Mouse (Mus musculus) liver, embryonic 15.5 days (tissue): Measurements from ENCODE around the gene Olfr1220. TPM values are rescaled to one million over a fixed set of nuclear protein-coding genes. Genes with fewer than 3 reads are reported as not detected.

ENCODE experiments used
- ATAC-seq: fragments of 200-750 bp; cut with Nextera tagmentation; 2 replicates; pipeline ENCODE4 v1.8.0; 2017; ENCODE audit warnings: moderate number of reproducible peaks, mild to moderate bottlenecking, moderate library complexity; ENCODE audit not compliant: insufficient read depth
- H3K27ac ChIP-seq: fragments of 300-500 bp; sonication (generic); replicated peaks from 2 replicates; pipeline ENCODE4 v1.5.1; 2015; ENCODE audit warnings: mild to moderate bottlenecking, inconsistent platforms
- H3K27me3 ChIP-seq: fragments of 300-500 bp; sonication (generic); 2 replicates; pipeline ENCODE4 v1.6.1; 2015; ENCODE audit warnings: mild to moderate bottlenecking, inconsistent platforms
- H3K36me3 ChIP-seq: fragments of 300-500 bp; sonication (generic); replicated peaks from 2 replicates; pipeline ENCODE4 v1.6.1; 2015; ENCODE audit warnings: moderate library complexity, mild to moderate bottlenecking, inconsistent platforms
- H3K4me1 ChIP-seq: fragments of 300-500 bp; sonication (generic); replicated peaks from 2 replicates; pipeline ENCODE4 v1.6.1; 2015; ENCODE audit warnings: inconsistent platforms
- H3K4me2 ChIP-seq: fragments of 300-500 bp; sonication (generic); 2 replicates; pipeline ENCODE4 v1.6.1; 2015; ENCODE audit warnings: moderate library complexity, mild to moderate bottlenecking, inconsistent platforms
- H3K4me3 ChIP-seq: fragments of 300-500 bp; sonication (generic); replicated peaks from 2 replicates; pipeline ENCODE4 v1.5.1; 2015; ENCODE audit warnings: mild to moderate bottlenecking, inconsistent platforms
- H3K9ac ChIP-seq: fragments of 300-500 bp; sonication (generic); 2 replicates; pipeline ENCODE4 v1.6.1; 2015; ENCODE audit warnings: moderate library complexity, mild to moderate bottlenecking, inconsistent platforms
- H3K9me3 ChIP-seq: fragments of 300-500 bp; sonication (generic); replicated peaks from 2 replicates; pipeline ENCODE4 v1.6.1; 2016; ENCODE audit warnings: inconsistent platforms
- WGBS: fragments of 180-500 bp; shearing (Covaris S2); methylation state at CpG from one replicate; pipeline ENCODE4 v1.1.7; 2015; ENCODE audit warnings: mixed read lengths; ENCODE audit not compliant: insufficient replicate concordance; 5-methylcytosine and 5-hydroxymethylcytosine counted together
- polyA plus RNA-seq: library from polyadenylated mRNA; unstranded; fragments of >200 nt; fragmentation: Nextera tagmentation; extraction: Ambion mirVana; gene quantifications from 2 replicates; pipeline ENCODE4 v1.2.1, GENCODE M21; 2015

Olfr1220 gene
- polyA plus RNA-seq = not detected in 2 replicates

DNA sequence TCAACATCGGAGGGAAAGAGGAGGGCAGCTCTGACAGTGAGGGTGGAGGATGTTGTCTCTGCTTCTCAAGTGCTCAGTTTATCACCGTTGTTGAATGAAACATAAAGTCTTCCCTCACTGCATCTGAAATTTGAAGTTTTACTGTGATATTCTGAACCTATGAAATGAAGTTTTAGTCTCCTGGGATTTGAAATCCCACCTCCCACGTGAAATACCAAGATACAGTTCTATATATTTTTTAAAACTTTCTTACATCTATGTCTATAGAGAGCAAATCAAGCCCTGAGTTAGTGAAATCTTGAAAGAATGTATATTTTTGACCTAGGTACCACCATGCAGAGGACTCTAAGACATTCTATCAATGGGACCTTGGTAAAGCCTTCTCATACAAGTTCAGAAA lies at the start of gene Olfr1220:
TSS of gene Olfr1220 (minus strand) at position 101 of the 400 bp plus-strand sequence.
- ATAC-seq = no peak
- Histone ChIP-seq H3K4me3 (no peak within 1 kb of the TSS), H3K27me3 (no peaks in the 10 kb centered on the region), H3K9me3 (no peaks in the 10 kb centered on the region), H3K4me1 (no peaks in the 10 kb centered on the region), H3K36me3 (no peaks in the 10 kb centered on the region), H3K9ac (no peak within 1 kb of the TSS), H3K27ac (no peak within 1 kb of the TSS), H3K4me2 (no peak within 1 kb of the TSS)
- WGBS = 46% methylated on average over 3 of the region's 3 CpGs

DNA sequence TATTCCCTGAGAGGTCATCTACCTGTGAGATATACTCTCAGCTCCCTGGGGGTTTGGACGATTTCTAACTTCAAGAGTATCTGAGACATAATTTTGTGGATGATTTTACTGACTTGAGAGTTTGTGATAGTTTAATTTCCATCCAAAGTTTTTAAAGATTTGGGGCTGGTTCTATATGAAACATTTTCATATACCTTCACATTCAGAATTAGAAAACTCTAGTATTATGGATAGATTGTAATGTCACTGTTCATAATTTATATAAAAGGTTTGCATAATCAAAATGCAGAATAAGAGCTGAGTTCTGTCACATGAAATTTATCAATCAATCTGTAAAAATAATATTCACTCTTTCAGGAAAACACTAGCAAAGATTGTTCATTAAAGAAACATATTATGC lies 44.8 kb upstream of the Olfr1220 start, which contains the start of gene Olfr1223:
TSS of gene Olfr1223 (minus strand) at position 101 of the 400 bp plus-strand sequence.
- no peaks in the 10 kb centered on the region for H3K9me3 ChIP-seq
- no peak within 1 kb of the TSS for H3K4me2 ChIP-seq
- no peak within 1 kb of the TSS for H3K9ac ChIP-seq
- no peak within 1 kb of the TSS for H3K27ac ChIP-seq
- no peaks in the 10 kb centered on the region for H3K36me3 ChIP-seq
- no peak for ATAC-seq
- H3K27me3 ChIP-seq = no peaks in the 10 kb centered on the region
- no peaks in the 10 kb centered on the region for H3K4me1 ChIP-seq
- no peak within 1 kb of the TSS for H3K4me3 ChIP-seq
- 30% methylated on average over 1 of the region's 1 CpGs for WGBS

- Histone ChIP-seq H3K4me3 (no peak within 1 kb of the TSS), H3K9me3 (no peaks in the 10 kb centered on the region), H3K36me3 (no peaks in the 10 kb centered on the region), H3K4me2 (no peak within 1 kb of the TSS), H3K4me1 (no peaks in the 10 kb centered on the region), H3K27ac (no peak within 1 kb of the TSS), H3K27me3 (no peaks in the 10 kb centered on the region), H3K9ac (no peak within 1 kb of the TSS)
- ATAC-seq = no peak
- 50% methylated on average over 3 of the region's 3 CpGs for WGBS
Measured at GRCm38 (mm10) chr2:89132954-89133353, 26.3 kb upstream of the Olfr1220 start, which contains the start of gene Olfr1222. Gene Olfr1222 (minus strand): TSS chr2:89133054.

DNA sequence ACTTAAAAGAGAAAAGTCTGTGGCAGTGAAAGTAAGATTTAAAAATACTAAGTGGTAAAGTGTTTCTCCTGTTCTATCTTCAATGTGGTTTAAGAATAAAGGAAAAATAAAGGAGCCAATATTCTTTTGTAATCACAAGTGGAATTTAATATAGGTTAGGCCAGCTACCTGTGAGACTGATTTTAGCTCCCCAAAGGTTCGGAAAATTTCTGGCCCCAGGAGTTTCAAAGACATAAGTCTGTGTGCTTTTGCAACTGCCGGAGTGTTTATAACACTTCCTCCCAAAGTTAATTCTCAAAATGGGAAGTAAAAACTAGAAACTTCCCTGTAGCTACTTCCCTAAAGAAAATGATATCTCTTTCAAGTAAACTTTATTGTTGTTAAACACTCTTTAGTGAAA lies 10.5 kb upstream of the Olfr1220 start, which contains the start of gene Olfr1221:
TSS of gene Olfr1221 (minus strand) at position 101 of the 400 bp plus-strand sequence.
- no peak within 1 kb of the TSS for H3K4me2 ChIP-seq
- no peak within 1 kb of the TSS for H3K4me3 ChIP-seq
- no peaks in the 10 kb centered on the region for H3K9me3 ChIP-seq
- no peak within 1 kb of the TSS for H3K9ac ChIP-seq
- no peak within 1 kb of the TSS for H3K27ac ChIP-seq
- no peaks in the 10 kb centered on the region for H3K36me3 ChIP-seq
- WGBS = 30% methylated on average over 2 of the region's 2 CpGs
- no peaks in the 10 kb centered on the region for H3K4me1 ChIP-seq
- ATAC-seq = no peak
- H3K27me3 ChIP-seq = no peaks in the 10 kb centered on the region

- Histone ChIP-seq H3K4me2 (no peak overlapping the region), H3K4me1 (no peaks in the 10 kb centered on the region), H3K4me3 (no peak overlapping the region), H3K9me3 (no peaks in the 10 kb centered on the region), H3K27me3 (no peaks in the 10 kb centered on the region), H3K36me3 (no peaks in the 10 kb centered on the region), H3K9ac (no peak overlapping the region), H3K27ac (no peak overlapping the region)
- no peak for ATAC-seq
Measured at GRCm38 (mm10) chr2:89105651-89106050, 984 bp downstream of the Olfr1220 start.

GRCm38 (mm10) chr2:89093848-89094247 lies 12.8 kb downstream of the Olfr1220 start:
- no peak overlapping the region for H3K27ac ChIP-seq
- no peak for ATAC-seq
- no peaks in the 10 kb centered on the region for H3K36me3 ChIP-seq
- no peak overlapping the region for H3K4me2 ChIP-seq
- H3K27me3 ChIP-seq = no peaks in the 10 kb centered on the region
- no peaks in the 10 kb centered on the region for H3K4me1 ChIP-seq
- H3K4me3 ChIP-seq = no peak overlapping the region
- no peak overlapping the region for H3K9ac ChIP-seq
- H3K9me3 ChIP-seq = no peaks in the 10 kb centered on the region
- WGBS = 75% methylated on average over 1 of the region's 1 CpGs

- H3K4me3 ChIP-seq = no peak within 1 kb of the TSS
- no peaks in the 10 kb centered on the region for H3K36me3 ChIP-seq
- H3K4me2 ChIP-seq = no peak within 1 kb of the TSS
- no peaks in the 10 kb centered on the region for H3K27me3 ChIP-seq
- ATAC-seq = no peak
- no peak within 1 kb of the TSS for H3K27ac ChIP-seq
- no peak within 1 kb of the TSS for H3K9ac ChIP-seq
- H3K4me1 ChIP-seq = no peaks in the 10 kb centered on the region
- 29% methylated on average over 1 of the region's 1 CpGs for WGBS
- H3K9me3 ChIP-seq = no peaks in the 10 kb centered on the region
Measured at GRCm38 (mm10) chr2:89083413-89083812, 23.2 kb downstream of the Olfr1220 start, which contains the start of gene Olfr1219. Gene Olfr1219 (minus strand): TSS chr2:89083513.

DNA sequence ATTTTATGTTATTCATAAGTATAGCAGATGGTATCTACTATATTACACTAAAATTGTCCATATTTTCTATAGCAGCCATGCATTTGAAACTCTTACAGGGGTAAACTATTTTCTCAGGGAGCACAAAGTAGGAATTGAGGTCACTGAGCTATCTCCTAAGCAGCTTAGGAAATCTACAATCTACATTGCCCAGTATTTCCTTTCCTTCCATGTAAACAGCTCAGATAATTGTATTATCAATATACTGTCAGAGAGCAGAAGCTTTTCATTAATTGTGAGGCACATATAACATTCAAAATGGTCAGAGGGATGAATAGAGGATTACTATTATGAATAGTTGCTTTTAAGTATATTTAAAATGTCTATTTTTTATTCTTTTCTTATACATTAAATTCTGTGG lies 25.1 kb downstream of the Olfr1220 start:
- H3K27ac ChIP-seq = no peak overlapping the region
- H3K9ac ChIP-seq = no peak overlapping the region
- H3K4me3 ChIP-seq = no peak overlapping the region
- H3K27me3 ChIP-seq = no peaks in the 10 kb centered on the region
- no peaks in the 10 kb centered on the region for H3K36me3 ChIP-seq
- H3K9me3 ChIP-seq = no peaks in the 10 kb centered on the region
- ATAC-seq = no peak
- H3K4me2 ChIP-seq = no peak overlapping the region
- H3K4me1 ChIP-seq = no peaks in the 10 kb centered on the region

GRCm38 (mm10) chr2:89061087-89061486 lies 45.5 kb downstream of the Olfr1220 start, which contains the start of gene Olfr1218:
Gene Olfr1218 (minus strand): TSS chr2:89061187.
- H3K36me3 ChIP-seq = no peaks in the 10 kb centered on the region
- H3K9ac ChIP-seq = no peak within 1 kb of the TSS
- H3K27me3 ChIP-seq = no peaks in the 10 kb centered on the region
- ATAC-seq = no peak
- H3K9me3 ChIP-seq = no peaks in the 10 kb centered on the region
- H3K4me1 ChIP-seq = no peaks in the 10 kb centered on the region
- H3K4me3 ChIP-seq = no peak within 1 kb of the TSS
- H3K27ac ChIP-seq = no peak within 1 kb of the TSS
- no peak within 1 kb of the TSS for H3K4me2 ChIP-seq

Other genes starting within 250 kb of the Olfr1220 start
- not detected in 2 replicates for gene Olfr1206, start 243.6 kb downstream of the Olfr1220 start, polyA plus RNA-seq
- gene Olfr1208, start 204.5 kb downstream of the Olfr1220 start, polyA plus RNA-seq = not detected in 2 replicates
- gene Olfr1209, start 191.7 kb downstream of the Olfr1220 start, polyA plus RNA-seq = not detected in 2 replicates
- not detected in 2 replicates for gene Olfr1211, start 168.7 kb downstream of the Olfr1220 start, polyA plus RNA-seq
- gene Olfr1212, start 152.9 kb downstream of the Olfr1220 start, polyA plus RNA-seq = not detected in 2 replicates
- gene Gm13762, start 126.6 kb downstream of the Olfr1220 start, polyA plus RNA-seq = not detected in 2 replicates
- not detected in 2 replicates for gene Olfr1214, start 114.2 kb downstream of the Olfr1220 start, polyA plus RNA-seq
- not detected in 2 replicates for gene Olfr1215, start 99.9 kb downstream of the Olfr1220 start, polyA plus RNA-seq
- not detected in 2 replicates for gene Olfr1216, start 88.5 kb downstream of the Olfr1220 start, polyA plus RNA-seq
- not detected in 2 replicates for gene Olfr1217, start 74.8 kb downstream of the Olfr1220 start, polyA plus RNA-seq
- gene Olfr1218, start 45.6 kb downstream of the Olfr1220 start, polyA plus RNA-seq = not detected in 2 replicates
- gene Olfr1219, start 23.3 kb downstream of the Olfr1220 start, polyA plus RNA-seq = not detected in 2 replicates
- gene Olfr1221, start 10.4 kb upstream of the Olfr1220 start, polyA plus RNA-seq = not detected in 2 replicates
- gene Olfr1222, start 26.2 kb upstream of the Olfr1220 start, polyA plus RNA-seq = not detected in 2 replicates
- not detected in 2 replicates for gene Olfr1223, start 44.7 kb upstream of the Olfr1220 start, polyA plus RNA-seq
- not detected in 2 replicates for gene Olfr1224-ps1, start 57.3 kb upstream of the Olfr1220 start, polyA plus RNA-seq
- not detected in 2 replicates for gene Olfr1225, start 67.8 kb upstream of the Olfr1220 start, polyA plus RNA-seq
- gene Olfr1226, start 93.2 kb upstream of the Olfr1220 start, polyA plus RNA-seq = not detected in 2 replicates
- not detected in 2 replicates for gene Olfr1228, start 147.2 kb upstream of the Olfr1220 start, polyA plus RNA-seq
- not detected in 2 replicates for gene Olfr1229, start 181.2 kb upstream of the Olfr1220 start, polyA plus RNA-seq
- gene Olfr1230, start 190.4 kb upstream of the Olfr1220 start, polyA plus RNA-seq = not detected in 2 replicates
- not detected in 2 replicates for gene Olfr1231, start 200.2 kb upstream of the Olfr1220 start, polyA plus RNA-seq
- gene Olfr1232, start 222.8 kb upstream of the Olfr1220 start, polyA plus RNA-seq = not detected in 2 replicates
- gene Olfr1233, start 235.6 kb upstream of the Olfr1220 start, polyA plus RNA-seq = not detected in 2 replicates